Mouse (Mus musculus) frontal cortex, postnatal 10 days (tissue): ENCODE measurements around the gene Bri3.

Experiments used
- DNase-seq, 2 experiments: peaks; one replicate each; pipeline ENCODE4 v3.0.0; 2022; ENCODE audit warnings: low spot score in 2 of 2, mixed read lengths in 1 of 2

The Bri3 gene

GRCm38 (mm10) chr5:144261829-144262228 lies 17.6 kb downstream of the Bri3 start:
- DNase-seq: no peak

- no peak for DNase-seq
These were observed 18.8 kb downstream of the Bri3 start for GRCm38 (mm10) chr5:144263082-144263481.

DNA sequence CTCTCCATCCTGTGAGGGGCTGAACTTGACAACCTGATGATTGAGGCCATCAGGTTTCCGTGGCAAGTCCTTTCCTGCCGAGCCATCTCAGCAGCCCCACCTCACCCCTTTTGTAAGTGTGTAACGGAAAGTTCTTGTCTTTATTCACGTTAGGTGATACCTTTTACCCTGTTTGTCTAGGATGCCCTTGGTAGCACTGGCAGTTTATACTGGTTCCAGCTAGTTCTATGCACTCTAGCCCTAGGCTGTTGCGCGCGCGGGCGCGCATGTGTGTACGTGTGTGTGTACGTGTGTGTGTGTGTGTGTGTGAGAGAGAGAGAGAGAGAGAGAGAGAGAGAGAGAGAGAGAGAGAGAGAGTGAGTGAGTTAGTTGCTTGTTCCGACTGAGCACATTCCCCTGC lies 19.3 kb downstream of the Bri3 start:
- no peak for DNase-seq

DNA sequence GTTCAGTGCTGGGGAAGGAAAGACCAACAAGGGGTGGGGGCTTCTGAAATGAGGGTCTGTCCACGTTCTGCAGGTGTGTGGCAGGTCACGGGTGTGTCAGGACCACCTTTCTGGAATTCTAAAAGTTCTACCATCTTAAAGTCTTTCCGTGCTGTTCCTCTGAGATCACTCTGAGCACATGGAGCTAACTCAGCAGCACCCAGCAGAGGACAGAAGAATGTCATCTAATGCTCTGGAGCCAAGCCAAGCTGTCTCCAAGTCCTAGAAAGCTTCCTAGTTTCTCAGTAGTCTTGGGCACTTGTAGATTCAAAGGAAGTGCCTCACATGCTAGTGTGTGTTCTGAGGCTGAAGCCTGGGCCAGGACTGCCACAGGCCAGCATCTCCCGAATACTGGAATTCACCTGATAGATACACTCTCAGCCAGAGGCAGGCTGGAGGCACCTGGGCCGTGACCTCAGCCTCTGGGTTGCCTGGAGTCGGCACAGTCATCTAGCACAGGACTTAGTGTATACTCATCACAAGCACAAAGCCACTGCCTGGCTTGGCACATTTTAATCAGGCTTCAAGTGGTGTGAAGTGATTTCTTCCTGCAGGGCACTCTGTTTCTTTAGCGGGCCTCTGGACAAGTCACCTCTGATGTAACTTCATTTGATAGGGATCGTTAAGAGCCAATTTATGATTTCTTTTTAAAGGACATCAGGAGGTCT lies 23.5 kb downstream of the Bri3 start:
- peak in 1 of 2 experiments; percentile 53 for DNase-seq

GRCm38 (mm10) chr5:144269926-144270325 lies 25.7 kb downstream of the Bri3 start:
- DNase-seq: no peak

GRCm38 (mm10) chr5:144270420-144270819 lies 26.2 kb downstream of the Bri3 start:
- DNase-seq: no peak

- no peak for DNase-seq
These were observed 26.9 kb downstream of the Bri3 start for GRCm38 (mm10) chr5:144271118-144271517.

- DNase-seq: no peak
These were observed 27.5 kb downstream of the Bri3 start for GRCm38 (mm10) chr5:144271772-144272171.

GRCm38 (mm10) chr5:144274904-144275303 lies 30.7 kb downstream of the Bri3 start:
- no peak for DNase-seq

- no peak for DNase-seq
These were observed 32.8 kb downstream of the Bri3 start for GRCm38 (mm10) chr5:144276898-144277630.

DNA sequence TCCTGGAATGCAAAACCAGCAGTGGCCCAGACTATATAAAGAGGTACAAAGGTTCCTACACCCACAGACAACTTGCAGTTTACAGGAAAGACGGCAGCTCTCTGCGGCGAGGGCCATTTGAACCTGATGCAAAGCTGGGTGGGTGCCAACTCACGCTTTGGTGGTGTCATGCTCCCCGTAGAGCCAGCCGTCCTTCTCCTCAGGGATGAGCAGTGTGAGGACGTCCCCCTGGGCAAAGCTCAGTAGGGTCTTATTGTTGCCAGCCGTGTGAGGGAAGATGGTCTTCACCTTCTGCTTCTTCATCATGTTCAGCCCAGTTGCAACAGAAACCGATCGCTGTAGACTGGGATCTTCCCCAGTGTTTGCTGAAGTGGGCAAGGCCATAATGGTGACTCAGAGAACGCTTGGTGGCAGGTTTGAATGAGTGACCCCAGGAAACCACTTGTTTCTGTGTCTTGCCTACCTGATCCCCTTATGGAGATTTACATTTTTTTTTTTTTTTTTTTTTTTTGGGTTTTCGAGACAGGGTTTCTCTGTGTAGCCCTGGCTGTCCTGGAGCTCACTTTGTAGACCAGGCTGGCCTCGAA lies 34.2 kb downstream of the Bri3 start:
- DNase-seq: no peak

- DNase-seq: no peak
These were observed 34.9 kb downstream of the Bri3 start for GRCm38 (mm10) chr5:144279081-144279541.

- DNase-seq: no peak
These were observed 35.7 kb downstream of the Bri3 start for GRCm38 (mm10) chr5:144279926-144280325.

GRCm38 (mm10) chr5:144282470-144283260 lies 38.4 kb downstream of the Bri3 start:
- DNase-seq: no peak

DNA sequence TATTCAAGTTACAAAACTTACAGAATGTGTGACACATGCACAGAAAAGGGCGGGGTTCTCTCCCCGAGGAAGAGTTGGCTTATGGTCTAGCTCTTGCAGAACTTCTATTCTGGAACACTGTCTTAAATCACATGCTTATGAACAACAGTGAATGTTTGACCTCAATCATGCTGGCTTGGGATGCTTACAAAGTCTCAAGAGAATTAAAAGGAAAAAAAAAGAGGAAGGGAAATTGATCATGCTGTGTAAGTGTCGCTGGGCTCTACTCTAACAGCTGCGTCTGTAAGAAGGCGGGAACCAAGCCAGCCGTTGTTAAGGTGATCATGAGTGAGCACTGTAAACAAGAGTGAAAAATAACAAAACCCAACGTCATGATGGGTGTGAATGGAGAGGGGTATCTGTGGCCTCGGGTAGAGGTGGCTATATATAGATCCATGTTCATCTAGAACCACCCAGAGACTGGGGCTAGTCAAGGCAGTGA lies 39.4 kb downstream of the Bri3 start:
- no peak for DNase-seq

- DNase-seq: no peak
These were observed 40.4 kb downstream of the Bri3 start for GRCm38 (mm10) chr5:144284599-144284998.

GRCm38 (mm10) chr5:144286591-144287266 lies 42.5 kb downstream of the Bri3 start:
- no peak for DNase-seq

DNA sequence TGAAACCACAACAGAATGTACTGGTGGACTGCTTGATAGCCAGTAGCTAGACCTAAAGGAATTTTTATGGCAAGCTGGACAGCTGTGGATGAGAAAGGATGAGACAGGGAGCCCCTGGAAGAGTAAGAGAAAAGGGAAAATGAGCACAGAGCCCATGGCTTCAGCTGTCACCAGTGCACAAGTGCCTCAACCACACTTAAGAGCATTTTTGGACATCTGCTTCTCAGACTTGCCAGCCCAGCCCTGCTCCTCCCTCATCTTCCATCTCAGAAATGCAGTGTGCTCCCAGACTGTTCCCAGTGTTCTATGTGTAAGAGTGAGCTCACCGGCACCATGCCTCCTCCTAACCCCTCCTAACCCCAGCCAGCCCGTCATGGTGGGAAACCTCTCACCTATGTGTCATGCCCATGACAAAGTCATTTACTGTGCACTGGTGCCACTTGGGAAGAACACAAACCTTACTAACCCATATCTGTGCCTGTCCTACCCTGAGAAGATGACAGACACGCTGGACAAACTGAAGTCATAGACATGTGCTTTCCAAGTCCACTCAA lies 43.1 kb downstream of the Bri3 start:
- no peak for DNase-seq

GRCm38 (mm10) chr5:144288391-144288790 lies 44.2 kb downstream of the Bri3 start:
- no peak for DNase-seq

GRCm38 (mm10) chr5:144289769-144290440 lies 45.7 kb downstream of the Bri3 start:
- DNase-seq: no peak
